13 mouse cellular contexts compared by ENCODE assay signal in genomic region chr6:37327519-37327918, GRCm38 (mm10). TPM values are rescaled to one million over a fixed set of nuclear protein-coding genes. Genes with fewer than 3 reads are reported as not detected.
DNase-seq lines count a peak whose midpoint lies in the region; ATAC-seq and TF ChIP-seq lines count a peak whose summit lies in the region.
"Had no signal": no experiment of that assay in that cellular context is flagged by ENCODE, and none has a peak within 500 bp of the region (broad histone marks: within the 10 kb centered on the region; RNA-seq: fewer than 3 reads in every experiment).

No protein-coding gene starts in this region.

- no peaks in the 10 kb centered on the region for H3K27me3 ChIP-seq in heart, embryonic 13.5 days (replicated peaks)
- no peaks in the 10 kb centered on the region for H3K27me3 ChIP-seq in lung, embryonic 14.5 days (ENCODE audit: insufficient read depth, low read length)
- H3K27me3 ChIP-seq in embryonic facial prominence, embryonic 11.5 days (ENCODE audit: control insufficient read depth, insufficient read depth, low read length): no peaks in the 10 kb centered on the region
- H3K27me3 ChIP-seq in midbrain, embryonic 15.5 days (replicated peaks): no peaks in the 10 kb centered on the region

- peaks cover 67% of the 10 kb centered on the region for H3K4me1 ChIP-seq in heart, embryonic 13.5 days
- H3K4me1 ChIP-seq in lung, embryonic 14.5 days (ENCODE audit: insufficient read depth): no peaks in the 10 kb centered on the region
- H3K4me1 ChIP-seq in embryonic facial prominence, embryonic 11.5 days (ENCODE audit: control insufficient read depth, insufficient read depth, low read length): no peaks in the 10 kb centered on the region
- peaks cover 33% of the 10 kb centered on the region for H3K4me1 ChIP-seq in midbrain, embryonic 15.5 days

- no peak overlapping the region for H3K4me2 ChIP-seq in heart, embryonic 13.5 days
- H3K4me2 ChIP-seq in lung, embryonic 14.5 days: no peak overlapping the region
- H3K4me2 ChIP-seq in embryonic facial prominence, embryonic 11.5 days (ENCODE audit: low read depth, low read length): no peak overlapping the region
- no peak overlapping the region for H3K4me2 ChIP-seq in midbrain, embryonic 15.5 days

- no peak for TF ChIP-seq CTCF in lung, embryonic 14.5 days (IDR thresholded peaks at IDR 0.05; ENCODE audit: low read depth)

- intact Hi-C loops in heart, postnatal 36 days (cut with DNase I): no loop called here
- intact Hi-C loops in left cerebral cortex, postnatal 14 days (cut with DNase I): no loop called here

- H3K27ac ChIP-seq in heart, embryonic 13.5 days (replicated peaks): peak overlapping the region; percentile 25
- 0 out of 2 replicates have a peak overlapping the region, but pooled peaks have one; percentile 13 for H3K27ac ChIP-seq in lung, embryonic 14.5 days (ENCODE audit: low read depth)
- H3K27ac ChIP-seq in embryonic facial prominence, embryonic 11.5 days (replicated peaks; ENCODE audit: low read depth, low read length): no peak overlapping the region
- 0 out of 2 replicates have a peak overlapping the region, but pooled peaks have one; percentile 16 for H3K27ac ChIP-seq in midbrain, embryonic 15.5 days

- H3K9me3 ChIP-seq in heart, embryonic 13.5 days: no peaks in the 10 kb centered on the region
- H3K9me3 ChIP-seq in lung, embryonic 14.5 days (ENCODE audit: low read depth, low read length): no peaks in the 10 kb centered on the region
- H3K9me3 ChIP-seq in embryonic facial prominence, embryonic 11.5 days (replicated peaks; ENCODE audit: control insufficient read depth, low read length): no peaks in the 10 kb centered on the region
- H3K9me3 ChIP-seq in midbrain, embryonic 15.5 days: no peaks in the 10 kb centered on the region

- ATAC-seq in heart, embryonic 13.5 days (ENCODE audit: extremely low read depth, insufficient number of reproducible peaks, low FRiP score, low TSS enrichment): no peak
- ATAC-seq in lung, embryonic 14.5 days (ENCODE audit: insufficient read depth): no peak
- ATAC-seq in embryonic facial prominence, embryonic 11.5 days (replicated peaks; ENCODE audit: insufficient number of reproducible peaks, low FRiP score, low TSS enrichment, low read depth): 0 out of 2 replicates have a peak, but pooled peaks have one; percentile 63
- no peak for ATAC-seq in midbrain, embryonic 15.5 days (replicated peaks)

- no peak overlapping the region for H3K4me3 ChIP-seq in heart, embryonic 13.5 days
- no peak overlapping the region for H3K4me3 ChIP-seq in lung, embryonic 14.5 days (ENCODE audit: low read depth, low read length)
- no peak overlapping the region for H3K4me3 ChIP-seq in embryonic facial prominence, embryonic 11.5 days (ENCODE audit: low read depth, low read length)
- no peak overlapping the region for H3K4me3 ChIP-seq in midbrain, embryonic 15.5 days

- DNase-seq in heart, postnatal 36 days: no peak
- no peak for DNase-seq in lung, embryonic 14.5 days
- no peak for DNase-seq in lung, postnatal 4 days
- DNase-seq in embryonic facial prominence, embryonic 11.5 days (ENCODE audit: low spot score): no peak
- DNase-seq in left cerebral cortex, postnatal 14 days (ENCODE audit: low spot score in 2 of 2): no peak
- DNase-seq in left cerebral cortex, adult 18-20 months (ENCODE audit: low spot score in 2 of 2): no peak
- DNase-seq: cerebellum, postnatal 36 days; liver; lung, postnatal 14 days; retina, postnatal 1 day; thymus, postnatal 36 days had no signal

- no peak overlapping the region for H3K9ac ChIP-seq in heart, embryonic 13.5 days
- H3K9ac ChIP-seq in lung, embryonic 14.5 days: no peak overlapping the region
- H3K9ac ChIP-seq in embryonic facial prominence, embryonic 11.5 days (replicated peaks; ENCODE audit: low read length): no peak overlapping the region
- no peak overlapping the region for H3K9ac ChIP-seq in midbrain, embryonic 15.5 days

- WGBS in heart, embryonic 13.5 days: 47% methylated on average over 6 of the region's 6 CpGs
- WGBS in lung, embryonic 14.5 days: 70% methylated on average over 6 of the region's 6 CpGs
- 59% methylated on average over 6 of the region's 6 CpGs for WGBS in embryonic facial prominence, embryonic 11.5 days
- WGBS in midbrain, embryonic 15.5 days: 39% methylated on average over 6 of the region's 6 CpGs

- H3K36me3 ChIP-seq in heart, embryonic 13.5 days: peaks cover 34% of the 10 kb centered on the region
- H3K36me3 ChIP-seq in lung, embryonic 14.5 days (ENCODE audit: insufficient read depth): peaks cover 30% of the 10 kb centered on the region
- no peaks in the 10 kb centered on the region for H3K36me3 ChIP-seq in embryonic facial prominence, embryonic 11.5 days (replicated peaks; ENCODE audit: control insufficient read depth, insufficient read depth, low read depth, low read length)
- no peaks in the 10 kb centered on the region for H3K36me3 ChIP-seq in midbrain, embryonic 15.5 days (replicated peaks)

RNA-seq across cellular contexts. Expression of gene Dgki, which starts 27.5 kb away (rescaled TPM):
- 0.51 and 0.63 TPM in 2 replicates for polyA plus RNA-seq in heart, embryonic 13.5 days (2015; fragmentation: Nextera tagmentation; extraction: Ambion mirVana)
- total RNA-seq in heart, postnatal 36 days (2021): under 1 TPM; 0.30 to 0.36 TPM
- 0.34 and 0.46 TPM in 2 replicates for polyA plus RNA-seq in lung, embryonic 14.5 days (2014; fragmentation: Nextera tagmentation; extraction: Ambion mirVana)
- polyA plus RNA-seq in embryonic facial prominence, embryonic 11.5 days (2014; fragmentation: Nextera tagmentation; extraction: Ambion mirVana): 0.99 and 1.0 TPM in 2 replicates
- polyA plus RNA-seq in midbrain, embryonic 15.5 days (2015; fragmentation: Nextera tagmentation; extraction: Ambion mirVana): 6.9 and 8.9 TPM in 2 replicates
- 10 to 100 TPM; 62.4 to 68.7 TPM for total RNA-seq in left cerebral cortex, postnatal 14 days (2021)
- total RNA-seq in left cerebral cortex, adult 18-20 months (2021): 10 to 100 TPM; 84.9 to 85.1 TPM
